Mouse (Mus musculus) MEL (cell line): ENCODE results near the gene Nrxn3. TPM values are rescaled to one million over a fixed set of nuclear protein-coding genes. Genes with fewer than 3 reads are reported as not detected.

ENCODE experiments used
- DNase-seq: peaks from one replicate; pipeline ENCODE4 v3.0.0; 2011; ENCODE audit warnings: low read depth, low spot score
- H3K27ac ChIP-seq: 2 replicates; pipeline ENCODE4 v1.5.1; 2012; ENCODE audit warnings: low read depth, mild to moderate bottlenecking, control low read depth, low read length, moderate library complexity; ENCODE audit not compliant: control insufficient read depth
- H3K27me3 ChIP-seq, 2 experiments: fragments of 150-350 bp in 1 of 2; sonication (generic) in 1 of 2; 2 replicates each; pipeline ENCODE4 v1.6.1; 2012; ENCODE audit warnings: low read length in 2 of 2, mild to moderate bottlenecking in 2 of 2, improper control_type of control experiment in 1 of 2, moderate library complexity in 1 of 2; ENCODE audit not compliant: insufficient read depth in 2 of 2, control insufficient read depth in 1 of 2
- H3K36me3 ChIP-seq, 2 experiments: 2 replicates each; pipeline ENCODE4 v1.6.1; 2012 to 2014; ENCODE audit warnings: low read length in 2 of 2, improper control_type of control experiment in 1 of 2, inconsistent platforms in 1 of 2, mild to moderate bottlenecking in 1 of 2; ENCODE audit not compliant: insufficient read depth in 2 of 2, control insufficient read depth in 1 of 2
- H3K4me1 ChIP-seq, 2 experiments: fragments of 150-350 bp in 1 of 2; sonication (generic) in 1 of 2; 2 replicates each; pipeline ENCODE4 v1.6.1; 2012; ENCODE audit warnings: low read length in 2 of 2, improper control_type of control experiment in 1 of 2, mild to moderate bottlenecking in 1 of 2; ENCODE audit not compliant: insufficient read depth in 2 of 2, control insufficient read depth in 1 of 2
- H3K4me3 ChIP-seq, 2 experiments: fragments of 150-350 bp in 1 of 2; sonication (generic) in 1 of 2; 2 replicates each; pipeline ENCODE4 v1.5.1; 2012; ENCODE audit warnings: low read depth in 2 of 2, low read length in 2 of 2, mild to moderate bottlenecking in 2 of 2, moderate library complexity in 2 of 2, control low read depth in 1 of 2, improper control_type of control experiment in 1 of 2; ENCODE audit not compliant: control insufficient read depth in 1 of 2, insufficient read depth in 1 of 2
- H3K79me2 ChIP-seq: 2 replicates; pipeline ENCODE4 v1.6.1; 2012; ENCODE audit warnings: mild to moderate bottlenecking, low read length, moderate library complexity; ENCODE audit not compliant: control insufficient read depth, poor library complexity, insufficient read depth
- H3K9ac ChIP-seq: 2 replicates; pipeline ENCODE4 v1.6.1; 2012; ENCODE audit warnings: low read depth, mild to moderate bottlenecking, control low read depth, low read length, moderate library complexity; ENCODE audit not compliant: control insufficient read depth, poor library complexity, severe bottlenecking
- H3K9me3 ChIP-seq: fragments of 150-350 bp; sonication (generic); replicated peaks from 2 replicates; pipeline ENCODE4 v1.6.1; 2012; ENCODE audit warnings: mild to moderate bottlenecking, low read length, improper control_type of control experiment, moderate library complexity; ENCODE audit not compliant: insufficient read depth
- BHLHE40 ChIP-seq: IDR thresholded peaks from 2 replicates; pipeline ENCODE4 v1.6.1; 2012; ENCODE audit warnings: low read depth, mild to moderate bottlenecking, inconsistent platforms, low read length, improper control_type of control experiment, borderline replicate concordance
- CHD1 ChIP-seq: IDR thresholded peaks from 2 replicates; pipeline ENCODE4 v1.6.1; 2012; ENCODE audit warnings: low read depth, mild to moderate bottlenecking, inconsistent platforms, low read length, improper control_type of control experiment
- CHD2 ChIP-seq: IDR thresholded peaks from 2 replicates; pipeline ENCODE4 v1.6.1; 2011; ENCODE audit warnings: low read length, improper control_type of control experiment
- CTCF ChIP-seq, 3 experiments: IDR thresholded peaks in 2 of 3; conservative IDR thresholded peaks in 1 of 3; 2 replicates each; pipeline ENCODE4 v1.5.1; 2011 to 2012; ENCODE audit warnings: low read length in 3 of 3, low read depth in 2 of 3, mild to moderate bottlenecking in 2 of 3, improper control_type of control experiment in 1 of 3, inconsistent platforms in 1 of 3, mixed read lengths in 1 of 3, moderate library complexity in 1 of 3; ENCODE audit not compliant: control insufficient read depth in 1 of 3, insufficient read depth in 1 of 3, poor library complexity in 1 of 3, severe bottlenecking in 1 of 3
- ELF1 ChIP-seq: IDR thresholded peaks from 2 replicates; pipeline ENCODE4 v1.6.1; 2014; ENCODE audit warnings: low read depth, mild to moderate bottlenecking, inconsistent platforms, low read length, improper control_type of control experiment, moderate library complexity
- EP300 ChIP-seq, 2 experiments: IDR thresholded peaks; 2 replicates each; pipeline ENCODE4 v1.6.1; 2011; ENCODE audit warnings: improper control_type of control experiment in 2 of 2, low read length in 2 of 2, low read depth in 1 of 2, mild to moderate bottlenecking in 1 of 2
- ETS1 ChIP-seq: IDR thresholded peaks from 2 replicates; pipeline ENCODE4 v1.6.1; 2012; ENCODE audit warnings: low read depth, mild to moderate bottlenecking, inconsistent platforms, low read length, improper control_type of control experiment, moderate library complexity
- GABPA ChIP-seq: IDR thresholded peaks from 2 replicates; pipeline ENCODE4 v1.6.1; 2012; ENCODE audit warnings: low read depth, mild to moderate bottlenecking, inconsistent platforms, low read length, improper control_type of control experiment, moderate library complexity
- GATA1 ChIP-seq: IDR thresholded peaks from 2 replicates; pipeline ENCODE4 v1.6.1; 2011; ENCODE audit warnings: low read depth, low read length, improper control_type of control experiment
- HCFC1 ChIP-seq: IDR thresholded peaks from 2 replicates; pipeline ENCODE4 v1.6.1; 2012; ENCODE audit warnings: low read depth, mild to moderate bottlenecking, inconsistent platforms, low read length, improper control_type of control experiment, moderate library complexity
- JUND ChIP-seq: IDR thresholded peaks from 2 replicates; pipeline ENCODE4 v1.6.1; 2011; ENCODE audit warnings: low read depth, mild to moderate bottlenecking, improper control_type of control experiment, low read length
- MAFK ChIP-seq: IDR thresholded peaks from 2 replicates; pipeline ENCODE4 v1.6.1; 2011; ENCODE audit warnings: low read depth, mild to moderate bottlenecking, low read length, improper control_type of control experiment, borderline replicate concordance
- MAZ ChIP-seq: IDR thresholded peaks from 2 replicates; pipeline ENCODE4 v1.6.1; 2012; ENCODE audit warnings: low read depth, mild to moderate bottlenecking, inconsistent platforms, low read length, improper control_type of control experiment
- MYB ChIP-seq: IDR thresholded peaks from 2 replicates; pipeline ENCODE4 v1.6.1; 2011; ENCODE audit warnings: mild to moderate bottlenecking, low read depth, low read length, improper control_type of control experiment
- MYC ChIP-seq: IDR thresholded peaks from 2 replicates; pipeline ENCODE4 v1.6.1; 2011; ENCODE audit warnings: low read depth, mild to moderate bottlenecking, low read length, improper control_type of control experiment, moderate library complexity
- NRF1 ChIP-seq: IDR thresholded peaks from 2 replicates; pipeline ENCODE4 v1.6.1; 2014; ENCODE audit warnings: low read depth, mild to moderate bottlenecking, inconsistent platforms, low read length, improper control_type of control experiment, moderate library complexity; ENCODE audit not compliant: poor library complexity, insufficient read depth, severe bottlenecking
- POLR2A ChIP-seq, 2 experiments: IDR thresholded peaks; 2 replicates each; pipeline ENCODE4 v1.6.1; 2011 to 2012; ENCODE audit warnings: low read length in 2 of 2, mild to moderate bottlenecking in 2 of 2, control low read depth in 1 of 2, improper control_type of control experiment in 1 of 2, low read depth in 1 of 2, moderate library complexity in 1 of 2; ENCODE audit not compliant: control insufficient read depth in 1 of 2, insufficient read depth in 1 of 2, poor library complexity in 1 of 2
- POLR2AphosphoS5 ChIP-seq: IDR thresholded peaks from 2 replicates; pipeline ENCODE4 v1.6.1; 2012; ENCODE audit warnings: low read depth, borderline replicate concordance, mild to moderate bottlenecking, inconsistent platforms, low read length, moderate library complexity, mixed read lengths
- RAD21 ChIP-seq: IDR thresholded peaks from 2 replicates; pipeline ENCODE4 v1.6.1; 2011; ENCODE audit warnings: mild to moderate bottlenecking, low read depth, low read length, improper control_type of control experiment
- RCOR1 ChIP-seq: IDR thresholded peaks from 2 replicates; pipeline ENCODE4 v1.6.1; 2012; ENCODE audit warnings: low read depth, mild to moderate bottlenecking, inconsistent platforms, low read length, improper control_type of control experiment
- SIN3A ChIP-seq: IDR thresholded peaks from 2 replicates; pipeline ENCODE4 v1.6.1; 2012; ENCODE audit warnings: low read length, improper control_type of control experiment, inconsistent platforms
- SMC3 ChIP-seq: IDR thresholded peaks from 2 replicates; pipeline ENCODE4 v1.6.1; 2011; ENCODE audit warnings: low read depth, low read length, improper control_type of control experiment
- TCF12 ChIP-seq: IDR thresholded peaks from 2 replicates; pipeline ENCODE4 v1.6.1; 2014; ENCODE audit warnings: low read depth, mild to moderate bottlenecking, inconsistent platforms, low read length, improper control_type of control experiment, moderate library complexity
- UBTF ChIP-seq: IDR thresholded peaks from 2 replicates; pipeline ENCODE4 v1.6.1; 2012; ENCODE audit warnings: low read depth, mild to moderate bottlenecking, inconsistent platforms, low read length, improper control_type of control experiment, moderate library complexity, borderline replicate concordance; ENCODE audit not compliant: insufficient read depth
- USF1 ChIP-seq: IDR thresholded peaks from 2 replicates; pipeline ENCODE4 v1.6.1; 2014; ENCODE audit warnings: low read depth, mild to moderate bottlenecking, inconsistent platforms, low read length, improper control_type of control experiment, moderate library complexity
- USF2 ChIP-seq, 2 experiments: IDR thresholded peaks; 2 replicates each; pipeline ENCODE4 v1.6.1; 2011 to 2012; ENCODE audit warnings: improper control_type of control experiment in 2 of 2, low read length in 2 of 2, borderline replicate concordance in 1 of 2, inconsistent platforms in 1 of 2, low read depth in 1 of 2, mild to moderate bottlenecking in 1 of 2; ENCODE audit not compliant: insufficient read depth in 1 of 2
- ZC3H11A ChIP-seq: IDR thresholded peaks from 2 replicates; pipeline ENCODE4 v1.6.1; 2012; ENCODE audit warnings: low read depth, mild to moderate bottlenecking, inconsistent platforms, low read length, improper control_type of control experiment
- ZKSCAN1 ChIP-seq: IDR thresholded peaks from 2 replicates; pipeline ENCODE4 v1.6.1; 2012; ENCODE audit warnings: low read depth, mild to moderate bottlenecking, inconsistent platforms, low read length, improper control_type of control experiment, moderate library complexity
- ZNF384 ChIP-seq: IDR thresholded peaks from 2 replicates; pipeline ENCODE4 v1.6.1; 2012; ENCODE audit warnings: low read depth, mild to moderate bottlenecking, inconsistent platforms, low read length, improper control_type of control experiment
- polyA plus RNA-seq, 2 experiments: library from polyadenylated mRNA; stranded (reverse) in 1 of 2; unstranded in 1 of 2; fragments of >175 nt in 1 of 2; fragments of >200 nt in 1 of 2; gene quantifications; 2 replicates each; pipeline versions ENCODE4 v1.2.1 to v1.2.4; 2012; ENCODE audit warnings: low replicate concordance in 2 of 2, low read depth in 1 of 2; ENCODE audit not compliant: insufficient read length in 2 of 2, insufficient read depth in 1 of 2, missing spikeins in 1 of 2
- total RNA-seq: library from RNA; depleted of rRNA; stranded (reverse); fragments of 300-350 nt; gene quantifications from 2 replicates; pipeline ENCODE4 v1.2.3, GENCODE M21; 2012

Gene Nrxn3
- total and polyA plus RNA-seq, 3 experiments, result not detected

GRCm38 (mm10) chr12:88910761-88911160 is 188.1 kb downstream of the Nrxn3 start:
- Histone ChIP-seq H3K4me3 (no peak overlapping the region), H3K36me3 (no peaks in the 10 kb centered on the region), H3K27me3 (no peaks in the 10 kb centered on the region), H3K9ac (no peak overlapping the region), H3K27ac (no peak overlapping the region), H3K9me3 (no peaks in the 10 kb centered on the region), H3K79me2 (no peaks in the 10 kb centered on the region), H3K4me1 (no peaks in the 10 kb centered on the region)
- TF ChIP-seq MYB (no peak), ELF1 (no peak), TCF12 (no peak), ZNF384 (no peak), JUND (no peak), POLR2A (IDR thresholded peaks at IDR 0.05; ENCODE audit: control insufficient read depth in 1 of 2, insufficient read depth in 1 of 2, low read depth in 1 of 2, low read length in 2 of 2, poor library complexity in 1 of 2) (no peak), RCOR1 (no peak), SIN3A (no peak), MAZ (no peak), NRF1 (no peak), RAD21 (no peak), GATA1 (no peak), USF1 (no peak), MYC (no peak), UBTF (no peak), CHD1 (no peak), ZKSCAN1 (no peak), CTCF (IDR thresholded peaks at IDR 0.05 in 2 of 3, conservative IDR thresholded peaks at IDR 0.05 in 1 of 3; ENCODE audit: control insufficient read depth in 1 of 3, insufficient read depth in 1 of 3, low read depth in 2 of 3, low read length in 3 of 3, poor library complexity in 1 of 3, severe bottlenecking in 1 of 3) (no peak)
- no peak for DNase-seq

DNA sequence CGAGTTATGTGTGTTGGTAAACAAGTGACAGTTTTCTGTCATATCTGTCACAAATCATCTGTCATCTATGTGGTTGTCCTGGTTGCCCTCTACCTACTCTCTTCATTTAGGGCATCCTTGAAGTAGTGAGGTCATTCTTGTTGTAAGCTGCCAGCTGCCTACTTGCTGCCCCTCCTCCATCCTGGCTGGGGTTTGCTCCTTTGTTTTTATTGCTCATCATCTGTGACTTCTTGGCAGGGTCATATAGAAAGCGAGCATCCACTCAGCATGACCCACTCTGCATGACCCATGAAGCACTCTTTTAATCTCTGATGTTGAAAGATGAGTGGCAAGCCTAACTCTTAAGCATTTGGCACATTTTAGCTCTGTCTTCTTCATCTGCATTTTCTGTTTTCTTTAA is 194.1 kb downstream of the Nrxn3 start:
- Histone ChIP-seq H3K4me3 (no peak overlapping the region), H3K9ac (no peak overlapping the region), H3K27ac (no peak overlapping the region), H3K4me1 (no peaks in the 10 kb centered on the region), H3K36me3 (no peaks in the 10 kb centered on the region), H3K9me3 (no peaks in the 10 kb centered on the region), H3K79me2 (no peaks in the 10 kb centered on the region), H3K27me3 (no peaks in the 10 kb centered on the region)
- no peak for DNase-seq
- no peak for TF ChIP-seq ZKSCAN1
- TF ChIP-seq MAFK, result no peak
- no peak for TF ChIP-seq RAD21
- TF ChIP-seq HCFC1, result no peak
- no peak for TF ChIP-seq BHLHE40
- no peak for TF ChIP-seq CHD2
- TF ChIP-seq ETS1, result no peak
- TF ChIP-seq SMC3, result no peak
- TF ChIP-seq POLR2AphosphoS5, result no peak
- no peak for TF ChIP-seq GATA1
- no peak for TF ChIP-seq EP300 (IDR thresholded peaks at IDR 0.05; ENCODE audit: low read depth in 1 of 2, low read length in 2 of 2)
- TF ChIP-seq USF2 (IDR thresholded peaks at IDR 0.05; ENCODE audit: borderline replicate concordance in 1 of 2, insufficient read depth in 1 of 2, low read depth in 1 of 2, low read length in 2 of 2), result no peak
- no peak for TF ChIP-seq CTCF (IDR thresholded peaks at IDR 0.05 in 2 of 3, conservative IDR thresholded peaks at IDR 0.05 in 1 of 3; ENCODE audit: control insufficient read depth in 1 of 3, insufficient read depth in 1 of 3, low read depth in 2 of 3, low read length in 3 of 3, poor library complexity in 1 of 3, severe bottlenecking in 1 of 3)
- no peak for TF ChIP-seq GABPA
- no peak for TF ChIP-seq MYC
- no peak for TF ChIP-seq JUND
- no peak for TF ChIP-seq ZC3H11A
- no peak for TF ChIP-seq POLR2A (IDR thresholded peaks at IDR 0.05; ENCODE audit: control insufficient read depth in 1 of 2, insufficient read depth in 1 of 2, low read depth in 1 of 2, low read length in 2 of 2, poor library complexity in 1 of 2)
- TF ChIP-seq MYB, result no peak
